15 mouse cellular contexts compared by ENCODE assay signal in the genomic region with DNA sequence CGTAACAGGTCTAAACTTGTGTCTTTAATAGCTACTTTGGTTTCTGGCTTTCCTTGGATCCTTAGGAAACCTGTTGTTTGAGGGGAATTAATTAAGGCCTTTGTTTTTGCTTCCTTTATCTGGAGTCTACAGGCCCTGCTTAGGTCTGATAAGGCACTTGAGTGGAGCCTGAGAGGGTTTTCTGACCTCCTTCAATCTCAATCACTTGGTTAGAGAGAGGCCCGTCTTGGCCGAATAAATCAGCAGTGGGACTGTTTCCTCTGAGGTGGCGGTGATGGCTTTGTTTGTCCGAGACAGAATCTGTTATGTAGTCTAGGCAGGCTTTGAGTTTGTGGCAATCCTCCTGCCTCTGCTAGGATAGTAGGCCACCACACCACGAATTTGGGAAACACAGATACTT. TPM values are rescaled to one million over a fixed set of nuclear protein-coding genes. Genes with fewer than 3 reads are reported as not detected.
DNase-seq lines count a peak whose midpoint lies in the region; ATAC-seq and TF ChIP-seq lines count a peak whose summit lies in the region.
"Had no signal": no experiment of that assay in that cellular context is flagged by ENCODE, and none has a peak within 500 bp of the region (broad histone marks: within the 10 kb centered on the region; RNA-seq: fewer than 3 reads in every experiment).

No protein-coding gene starts in this region.

- no peak for DNase-seq in embryonic facial prominence, embryonic 10.5 days (ENCODE audit: low spot score)
- DNase-seq in heart, adult 9 months (ENCODE audit: low spot score in 2 of 2), result no peak
- DNase-seq in midbrain, postnatal 0 days (ENCODE audit: low spot score), result no peak
- no peak for DNase-seq in midbrain, embryonic 14.5 days
- DNase-seq in stomach, postnatal 0 days (ENCODE audit: low spot score), result peak; percentile 11
- no peak for DNase-seq in T-cell, adult 2 months (ENCODE audit: low spot score)
- DNase-seq: adrenal gland, adult 2 months; cerebellum, adult 8-10 months; liver had no signal

- no peak overlapping the region for H3K4me2 ChIP-seq in embryonic facial prominence, embryonic 13.5 days
- peak overlapping the region; percentile 29 for H3K4me2 ChIP-seq in heart, embryonic 14.5 days (ENCODE audit: low read length)
- H3K4me2 ChIP-seq in midbrain, postnatal 0 days (ENCODE audit: low read depth, low read length, poor library complexity, severe bottlenecking), result no peak overlapping the region
- H3K4me2 ChIP-seq in midbrain, embryonic 14.5 days (ENCODE audit: low read length), result no peak overlapping the region
- H3K4me2 ChIP-seq in stomach, postnatal 0 days (replicated peaks; ENCODE audit: low read depth), result no peak overlapping the region

- no peak for TF ChIP-seq CTCF in midbrain, postnatal 0 days (IDR thresholded peaks at IDR 0.05)
- TF ChIP-seq CTCF in stomach, postnatal 0 days (IDR thresholded peaks at IDR 0.05; ENCODE audit: low read depth), result no peak

- WGBS in embryonic facial prominence, embryonic 13.5 days, result 54% methylated on average over 6 of the region's 6 CpGs
- WGBS in embryonic facial prominence, embryonic 10.5 days, result 48% methylated on average over 6 of the region's 6 CpGs
- WGBS in heart, embryonic 14.5 days, result 13% methylated on average over 6 of the region's 6 CpGs
- WGBS in midbrain, postnatal 0 days, result 23% methylated on average over 6 of the region's 6 CpGs
- 26% methylated on average over 6 of the region's 6 CpGs for WGBS in midbrain, embryonic 14.5 days
- WGBS in stomach, postnatal 0 days, result 57% methylated on average over 6 of the region's 6 CpGs

- H3K36me3 ChIP-seq in embryonic facial prominence, embryonic 13.5 days, result peaks cover 10% of the 10 kb centered on the region
- H3K36me3 ChIP-seq in embryonic facial prominence, embryonic 10.5 days (replicated peaks), result peaks cover 18% of the 10 kb centered on the region
- peaks cover 11% of the 10 kb centered on the region; the same call in 1 of the 2 replicates for H3K36me3 ChIP-seq in heart, embryonic 14.5 days (ENCODE audit: control insufficient read depth, insufficient read depth, low read length)
- peaks cover 6% of the 10 kb centered on the region for H3K36me3 ChIP-seq in midbrain, postnatal 0 days (ENCODE audit: insufficient read depth, low read length)
- H3K36me3 ChIP-seq in midbrain, embryonic 14.5 days (ENCODE audit: control insufficient read depth, insufficient read depth, low read length), result peaks cover 15% of the 10 kb centered on the region
- peaks cover 4% of the 10 kb centered on the region; the same call in 1 of the 2 replicates for H3K36me3 ChIP-seq in stomach, postnatal 0 days (ENCODE audit: control insufficient read depth, insufficient read depth, low read length)

- H3K4me3 ChIP-seq in embryonic facial prominence, embryonic 13.5 days, result no peak overlapping the region
- H3K4me3 ChIP-seq in embryonic facial prominence, embryonic 10.5 days, result no peak overlapping the region
- no peak overlapping the region for H3K4me3 ChIP-seq in heart, embryonic 14.5 days (ENCODE audit: control insufficient read depth in 1 of 2, insufficient read depth in 1 of 2, low read depth in 1 of 2, low read length in 2 of 2)
- H3K4me3 ChIP-seq in midbrain, postnatal 0 days (ENCODE audit: low read depth, low read length), result no peak overlapping the region
- no peak overlapping the region for H3K4me3 ChIP-seq in midbrain, embryonic 14.5 days (replicated peaks; ENCODE audit: low read depth, low read length)
- H3K4me3 ChIP-seq in stomach, postnatal 0 days (ENCODE audit: low read depth, low read length), result no peak overlapping the region

- H3K27me3 ChIP-seq in embryonic facial prominence, embryonic 13.5 days, result no peaks in the 10 kb centered on the region
- H3K27me3 ChIP-seq in embryonic facial prominence, embryonic 10.5 days (replicated peaks; ENCODE audit: low read depth, poor library complexity, severe bottlenecking), result no peaks in the 10 kb centered on the region; the same call in 1 of the 2 replicates
- no peaks in the 10 kb centered on the region for H3K27me3 ChIP-seq in heart, embryonic 14.5 days (ENCODE audit: control insufficient read depth, insufficient read depth, low read length)
- no peaks in the 10 kb centered on the region for H3K27me3 ChIP-seq in midbrain, postnatal 0 days (ENCODE audit: insufficient read depth, low read length)
- no peaks in the 10 kb centered on the region for H3K27me3 ChIP-seq in midbrain, embryonic 14.5 days (ENCODE audit: control insufficient read depth, insufficient read depth, low read length)
- H3K27me3 ChIP-seq in stomach, postnatal 0 days (ENCODE audit: control insufficient read depth, insufficient read depth, low read length), result no peaks in the 10 kb centered on the region

- peaks cover 35% of the 10 kb centered on the region for H3K4me1 ChIP-seq in embryonic facial prominence, embryonic 13.5 days
- peaks cover 38% of the 10 kb centered on the region for H3K4me1 ChIP-seq in embryonic facial prominence, embryonic 10.5 days
- H3K4me1 ChIP-seq in heart, embryonic 14.5 days (ENCODE audit: control insufficient read depth in 2 of 2, insufficient read depth in 2 of 2, low read length in 2 of 2), result peaks cover 31 to 61% of the 10 kb centered on the region in 2 experiments
- H3K4me1 ChIP-seq in midbrain, postnatal 0 days (ENCODE audit: insufficient read depth, low read length), result no peaks in the 10 kb centered on the region
- peaks cover 12% of the 10 kb centered on the region for H3K4me1 ChIP-seq in midbrain, embryonic 14.5 days (ENCODE audit: control insufficient read depth, insufficient read depth, low read length)
- H3K4me1 ChIP-seq in stomach, postnatal 0 days (replicated peaks; ENCODE audit: control insufficient read depth, insufficient read depth), result peaks cover 5% of the 10 kb centered on the region; the same call in 1 of the 2 replicates

- no peak for TF ChIP-seq EP300 in stomach, postnatal 0 days (optimal IDR thresholded peaks at IDR 0.05)

- no peaks in the 10 kb centered on the region for H3K9me3 ChIP-seq in embryonic facial prominence, embryonic 13.5 days
- H3K9me3 ChIP-seq in embryonic facial prominence, embryonic 10.5 days, result no peaks in the 10 kb centered on the region
- no peaks in the 10 kb centered on the region for H3K9me3 ChIP-seq in heart, embryonic 14.5 days (ENCODE audit: control insufficient read depth, low read length)
- no peaks in the 10 kb centered on the region for H3K9me3 ChIP-seq in midbrain, postnatal 0 days (ENCODE audit: low read length)
- H3K9me3 ChIP-seq in midbrain, embryonic 14.5 days (ENCODE audit: control insufficient read depth, low read length), result no peaks in the 10 kb centered on the region
- H3K9me3 ChIP-seq in stomach, postnatal 0 days (ENCODE audit: control insufficient read depth, low read length), result no peaks in the 10 kb centered on the region

- peak overlapping the region; percentile 65; the same call in 1 of the 2 replicates for H3K27ac ChIP-seq in embryonic facial prominence, embryonic 13.5 days
- no peak overlapping the region for H3K27ac ChIP-seq in embryonic facial prominence, embryonic 10.5 days (replicated peaks)
- H3K27ac ChIP-seq in heart, embryonic 14.5 days (replicated peaks in 1 of 2; ENCODE audit: control insufficient read depth in 1 of 2, insufficient read depth in 1 of 2, low read depth in 2 of 2, low read length in 2 of 2), result peak overlapping the region; percentile 38 to 58; a peak in 2 of 4 replicates
- 0 out of 2 replicates have a peak overlapping the region, but pooled peaks have one; percentile 2 for H3K27ac ChIP-seq in midbrain, postnatal 0 days (ENCODE audit: low read depth, low read length)
- H3K27ac ChIP-seq in midbrain, embryonic 14.5 days (replicated peaks; ENCODE audit: low read depth, low read length), result no peak overlapping the region
- no peak overlapping the region for H3K27ac ChIP-seq in stomach, postnatal 0 days (replicated peaks)
- H3K27ac ChIP-seq: macrophage had no signal

- ATAC-seq in embryonic facial prominence, embryonic 13.5 days (ENCODE audit: insufficient number of reproducible peaks, insufficient read depth, low FRiP score, low TSS enrichment, low read depth), result no peak
- no peak for ATAC-seq in heart, embryonic 14.5 days (ENCODE audit: insufficient number of reproducible peaks, insufficient read depth, low FRiP score, low read depth)
- ATAC-seq in midbrain, postnatal 0 days (ENCODE audit: low FRiP score), result no peak
- no peak for ATAC-seq in midbrain, embryonic 14.5 days (ENCODE audit: low FRiP score, low TSS enrichment)
- no peak for ATAC-seq in stomach, postnatal 0 days (ENCODE audit: low FRiP score, low TSS enrichment)
- ATAC-seq: forebrain, embryonic 14.5 days; intestine, postnatal 0 days; midbrain, embryonic 16.5 days had no signal

- no peak overlapping the region for H3K9ac ChIP-seq in embryonic facial prominence, embryonic 13.5 days
- peak overlapping the region; percentile 22; the same call in 1 of the 2 replicates for H3K9ac ChIP-seq in heart, embryonic 14.5 days (ENCODE audit: low read length)
- H3K9ac ChIP-seq in midbrain, postnatal 0 days (replicated peaks; ENCODE audit: low read length, poor library complexity, severe bottlenecking), result no peak overlapping the region
- no peak overlapping the region for H3K9ac ChIP-seq in midbrain, embryonic 14.5 days (replicated peaks; ENCODE audit: low read length)
- H3K9ac ChIP-seq in stomach, postnatal 0 days (ENCODE audit: low read length), result no peak overlapping the region

RNA-seq across cellular contexts. Expression of a gene that starts 35.8 kb away (rescaled TPM):
- 1.3 and 1.8 TPM in 2 replicates for polyA plus RNA-seq in embryonic facial prominence, embryonic 13.5 days (2015; fragmentation: Nextera tagmentation; extraction: Ambion mirVana)
- 0.50 and 0.66 TPM in 2 replicates for polyA plus RNA-seq in embryonic facial prominence, embryonic 10.5 days (2016; fragmentation: Nextera tagmentation; extraction: Ambion mirVana)
- polyA plus RNA-seq in heart, embryonic 14.5 days (2014; fragmentation: Nextera tagmentation; extraction: Ambion mirVana), result 0.85 and 1.3 TPM in 2 replicates
- 2.2 and 3.2 TPM in 2 replicates for total RNA-seq in midbrain, postnatal 0 days (2014; rRNA removed)
- polyA plus RNA-seq in midbrain, postnatal 0 days (2015; fragmentation: Nextera tagmentation; extraction: Ambion mirVana), result 0.54 and 0.66 TPM in 2 replicates
- 0.65 and 0.93 TPM in 2 replicates for polyA plus RNA-seq in midbrain, embryonic 14.5 days (2014; fragmentation: Nextera tagmentation; extraction: Ambion mirVana)
- 1.3 and 1.5 TPM in 2 replicates for polyA plus RNA-seq in stomach, postnatal 0 days (2015; fragmentation: Nextera tagmentation; extraction: Ambion mirVana)
- polyA plus RNA-seq: macrophage had no signal

RNA-seq across cellular contexts. Expression of a gene that starts 55.4 kb away (rescaled TPM):
- polyA plus RNA-seq in embryonic facial prominence, embryonic 13.5 days (2015; fragmentation: Nextera tagmentation; extraction: Ambion mirVana), result 40.4 and 40.5 TPM in 2 replicates
- polyA plus RNA-seq in embryonic facial prominence, embryonic 10.5 days (2016; fragmentation: Nextera tagmentation; extraction: Ambion mirVana), result 51.2 and 52.4 TPM in 2 replicates
- 22.8 and 24.0 TPM in 2 replicates for polyA plus RNA-seq in heart, embryonic 14.5 days (2014; fragmentation: Nextera tagmentation; extraction: Ambion mirVana)
- total RNA-seq in midbrain, postnatal 0 days (2014; rRNA removed), result 34.1 and 36.7 TPM in 2 replicates
- polyA plus RNA-seq in midbrain, postnatal 0 days (2015; fragmentation: Nextera tagmentation; extraction: Ambion mirVana), result 41.9 and 45.7 TPM in 2 replicates
- polyA plus RNA-seq in midbrain, embryonic 14.5 days (2014; fragmentation: Nextera tagmentation; extraction: Ambion mirVana), result 36.5 and 59.7 TPM in 2 replicates
- polyA plus RNA-seq in stomach, postnatal 0 days (2015; fragmentation: Nextera tagmentation; extraction: Ambion mirVana), result 15.5 and 17.5 TPM in 2 replicates

Comparison
In these comparisons a context has a peak if more than half of its experiments do, and no peak if none do; other contexts are left out.
1. H3K27ac ChIP-seq: peak in embryonic facial prominence, embryonic 13.5 days (single experiment), heart, embryonic 14.5 days (2 of 2) and midbrain, postnatal 0 days (single experiment); none in embryonic facial prominence, embryonic 10.5 days (single experiment), midbrain, embryonic 14.5 days (single experiment) and stomach, postnatal 0 days (single experiment).